Mouse (Mus musculus) bone marrow macrophage, adult 2 months (primary cell): Measurements from ENCODE around the gene Sox21. TPM values are rescaled to one million over a fixed set of nuclear protein-coding genes. Genes with fewer than 3 reads are reported as not detected.

Experiments
- H3K27ac ChIP-seq: 2 replicates; pipeline ENCODE4 v1.5.1; 2012; ENCODE audit warnings: low read depth, low read length; ENCODE audit not compliant: insufficient read depth
- H3K4me1 ChIP-seq: 2 replicates; pipeline ENCODE4 v1.6.1; 2012; ENCODE audit warnings: low read length; ENCODE audit not compliant: control insufficient read depth, insufficient read depth
- H3K4me3 ChIP-seq: 2 replicates; pipeline ENCODE4 v1.5.1; 2012; ENCODE audit warnings: mild to moderate bottlenecking, low read length, moderate library complexity; ENCODE audit not compliant: insufficient read depth
- CTCF ChIP-seq: IDR thresholded peaks from 2 replicates; pipeline ENCODE4 v1.5.1; 2012; ENCODE audit warnings: low read depth, mild to moderate bottlenecking, low read length, moderate library complexity
- POLR2A ChIP-seq: IDR thresholded peaks from 2 replicates; pipeline ENCODE4 v1.6.1; 2012; ENCODE audit warnings: mild to moderate bottlenecking, low read depth, low read length, borderline replicate concordance
- polyA plus RNA-seq: library from polyadenylated mRNA; stranded (reverse); fragments of >200 nt; gene quantifications from 2 replicates; pipeline ENCODE4 v1.2.4, GENCODE M21; 2012; ENCODE audit not compliant: missing spikeins, insufficient read depth, insufficient read length

Sox21 gene
- polyA plus RNA-seq, 1 experiment: not detected

DNA sequence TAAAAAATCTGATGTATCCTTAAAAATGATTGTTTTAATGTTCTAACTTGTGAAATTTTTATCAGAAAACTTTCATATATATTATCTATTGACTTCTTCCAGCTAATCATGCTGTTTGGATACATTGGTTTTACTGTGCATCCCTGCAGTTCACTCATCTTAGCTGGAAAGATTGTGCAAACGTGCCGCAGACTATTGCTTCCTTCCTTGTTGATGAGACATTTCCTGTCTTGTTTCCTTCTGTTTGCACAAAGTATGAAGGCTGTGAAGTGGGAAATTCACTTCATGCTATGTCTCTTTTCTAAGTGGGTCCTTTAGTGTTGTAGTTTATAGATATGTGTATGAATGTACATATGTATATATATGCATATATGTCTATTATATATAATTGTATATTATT lies 4.6 kb upstream of the Sox21 start:
- Histone ChIP-seq H3K4me3 (no peak overlapping the region), H3K27ac (no peak overlapping the region), H3K4me1 (no peaks in the 10 kb centered on the region)
- no peak for TF ChIP-seq POLR2A
- TF ChIP-seq CTCF: no peak

DNA sequence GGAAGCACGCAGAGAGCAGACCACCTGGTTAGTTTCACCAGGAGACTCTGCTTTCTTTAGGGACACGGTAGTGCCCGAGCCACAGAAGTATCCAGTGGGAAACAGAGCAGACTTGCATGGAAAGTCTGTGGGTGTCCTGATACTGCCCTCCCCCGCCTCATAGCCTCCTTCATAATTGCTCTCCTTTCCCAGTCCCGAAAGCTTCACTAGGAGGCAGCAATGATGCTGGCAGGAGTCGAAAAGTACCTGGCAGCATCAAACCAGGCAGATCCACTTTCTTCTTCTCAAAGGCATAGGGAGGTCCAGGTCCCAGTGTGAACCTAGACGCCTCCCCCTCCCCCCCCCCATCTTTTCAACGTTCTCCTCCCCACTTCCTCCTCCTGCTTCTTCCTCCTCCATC lies 2.5 kb upstream of the Sox21 start:
- H3K27ac ChIP-seq: no peak overlapping the region
- no peak overlapping the region for H3K4me3 ChIP-seq
- TF ChIP-seq POLR2A: no peak
- no peak for TF ChIP-seq CTCF
- H3K4me1 ChIP-seq: no peaks in the 10 kb centered on the region

DNA sequence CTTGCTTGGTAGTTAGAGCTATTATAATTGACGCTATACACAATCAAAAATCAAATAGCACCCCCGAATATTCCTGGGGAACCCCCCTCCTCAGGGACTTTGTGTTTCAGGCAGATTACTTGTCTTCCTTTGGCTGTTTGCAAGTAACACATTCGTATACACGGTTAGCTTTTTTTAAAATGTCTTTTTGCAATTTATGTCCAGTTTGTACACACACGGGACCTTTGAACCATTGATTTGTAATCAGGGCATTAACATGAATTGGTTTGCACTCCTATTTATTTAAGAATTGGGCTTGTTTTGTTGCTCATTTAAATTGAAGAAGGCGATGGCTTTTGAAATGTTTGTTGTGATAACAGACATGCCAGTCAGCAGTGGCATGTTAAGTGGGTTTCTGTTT lies 956 bp upstream of the Sox21 start:
- H3K4me1 ChIP-seq: no peaks in the 10 kb centered on the region
- no peak overlapping the region for H3K27ac ChIP-seq
- no peak overlapping the region for H3K4me3 ChIP-seq
- TF ChIP-seq POLR2A (no peak), CTCF (no peak)

DNA sequence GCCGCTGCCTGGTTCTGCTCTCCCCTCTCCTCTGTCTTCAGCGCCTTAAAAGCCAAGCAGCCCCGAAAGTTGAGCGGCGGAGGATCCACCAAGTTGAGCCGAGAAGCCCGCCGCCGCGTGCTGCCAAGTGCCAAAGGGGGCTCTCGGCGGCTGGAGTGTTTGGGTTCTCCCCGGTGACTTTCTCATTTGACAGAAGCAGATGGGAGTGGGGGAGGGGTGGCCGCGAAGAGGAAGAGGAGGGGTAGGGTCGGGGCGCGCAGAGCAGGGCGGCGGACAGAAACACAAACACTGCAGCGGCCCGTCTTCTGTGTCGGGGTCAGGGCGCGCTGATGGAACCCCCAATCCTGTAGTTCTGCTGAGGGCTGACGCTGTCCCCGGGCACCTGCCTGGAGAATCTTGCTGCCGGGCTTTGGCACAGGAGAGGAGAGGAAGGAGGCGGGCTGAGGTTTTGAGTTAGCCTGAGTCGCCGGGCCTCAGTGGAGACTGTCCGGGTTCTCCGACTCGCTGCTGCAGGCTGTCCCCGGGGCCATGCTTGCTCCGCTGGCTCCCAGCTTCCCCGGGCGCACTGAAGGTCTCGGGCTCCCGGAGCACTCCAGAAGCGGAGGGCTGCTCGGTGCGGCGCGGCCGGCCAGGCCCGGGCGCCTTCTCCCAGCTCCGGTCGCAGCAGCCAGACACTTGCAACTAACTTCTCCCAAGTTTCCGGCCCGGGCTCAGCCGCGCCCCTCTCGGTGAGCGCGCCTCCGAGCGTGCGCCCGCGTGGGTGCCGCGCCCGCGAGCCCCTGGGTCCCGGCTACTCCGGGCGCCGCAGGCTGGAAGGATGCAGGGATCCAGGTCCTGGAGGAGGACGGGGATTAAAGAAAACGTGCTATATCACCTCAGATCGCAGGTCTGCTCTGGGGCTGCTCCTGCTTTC lies 601 bp downstream of the Sox21 start:
- no peak for TF ChIP-seq POLR2A
- no peak for TF ChIP-seq CTCF
- H3K4me3 ChIP-seq: peak overlapping the region; percentile 14; the same call in 1 of the 2 replicates
- H3K4me1 ChIP-seq: peaks cover 2% of the 10 kb centered on the region; the same call in 1 of the 2 replicates
- H3K27ac ChIP-seq: no peak overlapping the region

- TF ChIP-seq CTCF: no peak
- no peak for TF ChIP-seq POLR2A
- no peak overlapping the region for H3K27ac ChIP-seq
- H3K4me3 ChIP-seq: peak overlapping the region; percentile 20; the same call in 1 of the 2 replicates
- peaks cover 3% of the 10 kb centered on the region; the same call in 1 of the 2 replicates for H3K4me1 ChIP-seq
These were observed 1.4 kb downstream of the Sox21 start for GRCm38 (mm10) chr14:118235361-118235972.

GRCm38 (mm10) chr14:118234541-118235210 lies 2.2 kb downstream of the Sox21 start:
- H3K27ac ChIP-seq: no peak overlapping the region
- H3K4me3 ChIP-seq: peak overlapping the region; percentile 20; the same call in 1 of the 2 replicates
- TF ChIP-seq CTCF (no peak), POLR2A (no peak)
- peaks cover 3% of the 10 kb centered on the region; the same call in 1 of the 2 replicates for H3K4me1 ChIP-seq

DNA sequence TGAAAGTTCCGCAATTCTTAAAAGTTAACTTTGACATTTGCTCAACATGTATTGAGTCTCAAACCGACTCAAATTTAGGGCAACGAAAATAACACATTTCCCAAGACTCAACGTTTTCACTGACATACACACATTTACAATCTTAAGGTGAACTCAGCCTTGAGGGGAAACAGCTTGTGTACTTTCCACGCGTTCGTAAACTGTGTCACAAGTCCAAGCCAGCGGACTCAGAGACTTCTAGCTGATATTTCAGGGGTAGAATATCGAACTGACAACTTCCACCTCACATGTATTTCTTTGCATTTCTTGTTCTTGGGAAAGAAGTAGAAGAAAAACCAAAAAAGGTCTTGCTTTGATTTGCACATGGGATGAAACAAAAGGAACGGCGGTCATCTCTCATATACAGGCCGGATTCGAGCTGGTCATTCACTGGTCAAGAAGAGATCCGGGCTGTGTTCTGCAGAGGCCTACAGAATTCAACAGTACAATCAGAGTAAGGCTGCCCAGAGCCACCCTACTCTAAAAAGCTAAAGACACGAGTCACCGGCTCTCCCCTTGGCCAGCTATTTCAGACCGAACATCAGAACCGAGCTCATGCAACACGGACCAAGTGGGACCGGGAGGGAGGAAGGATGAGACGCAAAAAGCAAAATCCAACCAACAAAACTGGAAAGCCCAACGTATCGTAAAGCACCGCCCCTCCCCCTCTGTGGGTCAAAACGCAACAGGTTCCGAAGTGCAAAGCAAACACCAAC lies 2.9 kb downstream of the Sox21 start:
- Histone ChIP-seq H3K4me1 (peaks cover 3% of the 10 kb centered on the region; the same call in 1 of the 2 replicates), H3K4me3 (no peak overlapping the region), H3K27ac (no peak overlapping the region)
- TF ChIP-seq CTCF: no peak
- TF ChIP-seq POLR2A: no peak

GRCm38 (mm10) chr14:118232381-118232970 lies 4.4 kb downstream of the Sox21 start:
- TF ChIP-seq POLR2A (no peak), CTCF (no peak)
- H3K4me3 ChIP-seq: no peak overlapping the region
- no peak overlapping the region for H3K27ac ChIP-seq
- H3K4me1 ChIP-seq: peaks cover 3% of the 10 kb centered on the region; the same call in 1 of the 2 replicates
